Mouse (Mus musculus) frontal cortex, postnatal 10 days (tissue): ENCODE data around the gene Synj1.

Source experiments
- DNase-seq, 2 experiments: peaks; one replicate each; pipeline ENCODE4 v3.0.0; 2022; ENCODE audit warnings: low spot score in 2 of 2, mixed read lengths in 1 of 2

The Synj1 gene

DNA sequence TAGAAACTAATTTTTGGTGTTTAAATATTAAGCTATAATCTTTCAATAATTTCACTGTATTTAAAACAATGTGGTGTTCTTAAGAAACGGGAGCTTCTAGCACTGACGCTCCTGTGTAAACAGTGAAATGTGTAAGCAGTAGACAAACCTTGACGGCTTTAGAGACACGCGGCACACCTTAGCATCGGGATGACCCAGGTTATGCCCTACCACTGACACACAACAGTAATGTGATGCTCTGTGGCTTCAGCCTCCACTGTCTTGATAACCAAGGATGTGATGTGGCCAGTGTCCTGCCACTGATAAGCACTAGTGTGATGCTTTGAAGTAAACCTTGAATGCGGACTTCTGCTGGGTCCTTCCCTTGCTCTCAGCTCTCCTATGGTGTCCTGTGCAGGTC is 69.9 kb downstream of the Synj1 start:
- no peak for DNase-seq

DNA sequence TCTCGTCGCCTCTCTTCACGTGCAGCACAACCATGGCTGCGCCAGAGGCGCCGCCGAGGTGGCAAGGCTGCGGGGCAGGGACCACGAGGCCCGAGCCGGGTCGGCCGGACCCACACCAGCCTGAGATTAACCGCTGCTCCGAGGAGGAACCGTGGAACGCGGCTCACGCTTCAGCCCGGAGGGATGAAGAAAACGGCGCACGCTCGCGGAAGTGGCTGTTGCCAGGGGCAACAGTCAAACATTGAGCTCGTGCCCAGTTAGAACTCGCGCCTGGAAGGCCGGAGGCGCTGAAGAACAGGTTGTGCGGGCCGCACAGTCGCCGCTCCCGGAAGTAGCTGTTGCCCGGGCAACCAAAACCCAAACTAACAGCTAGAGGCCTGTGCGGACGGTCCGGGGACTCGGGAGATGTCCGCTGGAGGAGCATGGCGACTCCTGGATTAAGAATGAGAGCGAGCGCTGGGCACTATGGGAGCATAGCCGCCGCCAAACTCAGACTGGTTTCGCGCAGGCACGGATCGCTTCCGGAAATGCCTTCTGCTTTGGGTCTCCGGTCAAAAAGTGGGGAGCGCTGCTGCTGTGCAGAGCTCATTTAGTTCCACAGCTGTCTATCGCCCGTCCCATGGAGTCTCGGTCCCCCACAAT is 76.3 kb downstream of the Synj1 start, which contains the start of gene Cfap298:
TSS of gene Cfap298 (minus strand) at position 428 of the 642 bp plus-strand sequence.
- peak; percentile 86 to 93 for DNase-seq

DNA sequence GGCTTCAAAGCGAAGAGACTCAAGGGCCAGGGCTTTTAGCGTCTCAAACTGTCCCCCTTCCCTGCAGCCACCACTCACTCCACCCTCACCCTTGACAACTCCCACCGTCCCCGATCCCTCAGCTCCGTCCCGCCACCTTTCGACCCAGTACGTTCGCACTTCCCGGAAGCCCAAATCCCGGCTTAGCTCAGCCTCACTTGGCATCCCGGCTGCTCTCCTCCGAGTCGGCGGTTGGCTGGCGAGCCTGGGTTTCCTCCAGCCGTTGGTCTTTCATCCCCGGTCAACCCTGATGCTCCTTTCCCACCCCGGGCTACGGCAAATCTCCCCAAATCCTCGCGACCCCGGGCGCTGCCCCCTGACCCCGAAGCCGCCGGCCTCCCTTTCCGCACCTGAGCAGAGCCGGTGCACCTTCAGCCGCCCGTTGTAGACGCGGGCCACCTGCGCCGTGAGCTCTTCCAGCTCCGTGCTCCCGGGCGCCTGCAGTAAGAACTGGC is 76.9 kb downstream of the Synj1 start:
- DNase-seq: peak in 1 of 2 experiments; percentile 40

DNA sequence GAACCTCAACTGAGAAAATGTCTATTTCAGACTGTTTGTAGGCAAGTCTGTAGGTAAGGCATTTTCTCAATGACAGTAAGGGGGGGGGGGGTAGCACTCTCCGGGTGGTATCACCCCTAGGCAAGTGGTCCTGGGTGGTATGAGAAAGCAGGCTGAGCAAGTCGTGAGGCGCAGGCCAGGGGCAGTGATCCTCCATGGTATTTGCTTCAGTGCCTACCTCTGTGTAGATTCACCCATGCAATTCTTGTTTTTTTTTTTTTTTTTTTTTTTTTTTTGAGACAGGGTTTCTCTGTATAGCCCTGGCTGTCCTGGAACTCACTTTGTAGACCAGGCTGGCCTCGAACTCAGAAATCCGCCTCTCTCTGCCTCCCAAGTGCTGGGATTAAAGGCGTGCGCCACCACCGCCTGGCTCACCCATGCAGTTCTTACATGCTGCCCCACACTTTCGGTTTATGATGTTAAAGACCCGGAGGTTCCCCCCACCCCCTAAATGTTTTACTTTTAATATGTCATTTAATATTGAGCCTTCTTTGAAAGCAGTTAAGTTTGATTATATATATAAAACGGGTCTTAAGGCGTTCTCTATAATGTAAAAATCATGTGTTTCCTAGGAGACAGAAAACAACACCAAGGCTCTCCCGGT is 77.5 kb downstream of the Synj1 start:
- DNase-seq: no peak

DNA sequence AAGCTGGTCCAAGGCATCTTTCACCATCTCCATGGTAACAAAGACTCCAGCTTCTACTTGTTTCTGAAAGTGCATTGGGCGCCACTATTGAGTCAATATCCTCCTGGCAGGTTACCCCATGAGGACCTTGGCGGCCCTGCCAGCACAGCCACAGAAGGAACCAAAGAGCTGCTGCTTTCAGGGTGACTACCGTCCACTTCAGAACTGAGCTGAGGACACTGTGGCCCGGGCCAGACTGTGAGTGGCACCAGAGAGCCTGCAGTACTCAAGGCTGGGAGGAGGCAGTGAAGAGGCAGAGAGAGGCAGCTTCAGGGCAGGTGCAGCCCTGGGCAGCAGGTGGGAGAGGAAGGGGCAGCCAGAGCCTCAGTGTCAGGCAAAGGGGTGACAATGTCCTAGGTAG is 83.7 kb downstream of the Synj1 start:
- DNase-seq: no peak

DNA sequence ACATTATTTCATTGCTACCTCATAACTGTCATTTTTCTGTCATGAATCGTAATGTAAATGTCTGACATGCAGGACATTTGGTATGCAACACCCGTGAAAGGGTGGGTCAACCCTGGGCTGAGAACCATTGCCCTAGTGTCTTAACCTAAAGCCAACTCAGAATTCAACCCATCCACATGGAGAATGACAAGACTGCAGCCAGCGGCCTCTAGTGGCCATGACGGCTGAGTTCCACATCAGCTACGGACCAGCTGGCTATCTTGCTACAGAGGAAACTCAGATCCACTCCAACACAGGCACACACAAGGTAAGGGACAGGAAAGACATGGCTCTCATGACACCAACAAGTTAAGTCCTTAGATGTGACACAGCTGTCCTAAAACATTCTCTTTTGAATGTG is 85.6 kb downstream of the Synj1 start:
- peak in 1 of 2 experiments; percentile 65 for DNase-seq

DNA sequence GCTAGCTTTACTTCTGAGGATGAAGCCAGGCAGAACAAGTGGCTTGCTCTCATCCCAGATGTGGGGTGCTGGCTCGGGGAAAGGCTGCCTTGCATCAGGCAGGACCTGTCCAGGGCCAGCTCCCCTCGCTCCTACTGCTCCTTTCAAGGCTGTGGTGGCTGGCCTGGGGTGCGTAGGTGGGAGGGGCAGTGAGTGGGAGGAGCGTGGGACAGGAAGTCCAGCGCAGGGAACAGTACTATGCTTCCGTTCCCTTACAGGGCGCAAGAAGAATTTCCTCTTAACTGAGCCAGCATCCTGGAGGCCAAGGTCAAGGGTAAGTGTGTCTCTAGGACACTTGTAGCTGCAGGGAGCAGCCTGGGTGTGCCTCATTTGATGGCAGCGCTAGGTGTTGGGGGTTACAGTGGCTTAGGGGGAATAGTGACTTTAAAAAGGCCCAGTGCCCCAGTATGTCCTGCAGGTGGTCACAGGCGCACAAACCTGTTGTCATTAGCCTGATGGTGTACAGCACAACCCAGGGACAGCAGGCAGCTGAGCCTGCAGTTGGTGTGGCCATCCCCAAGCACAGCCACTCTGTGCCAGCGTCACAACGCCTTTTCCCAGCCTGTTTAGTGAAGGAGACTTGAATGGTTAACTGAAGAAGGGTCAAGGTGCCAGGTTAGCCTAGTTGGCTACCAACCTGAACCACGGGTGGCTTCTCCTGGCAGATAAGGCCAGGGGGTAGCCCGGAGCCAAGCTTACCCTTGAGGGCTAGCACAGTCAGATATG is 86.3 kb downstream of the Synj1 start:
- no peak for DNase-seq

DNA sequence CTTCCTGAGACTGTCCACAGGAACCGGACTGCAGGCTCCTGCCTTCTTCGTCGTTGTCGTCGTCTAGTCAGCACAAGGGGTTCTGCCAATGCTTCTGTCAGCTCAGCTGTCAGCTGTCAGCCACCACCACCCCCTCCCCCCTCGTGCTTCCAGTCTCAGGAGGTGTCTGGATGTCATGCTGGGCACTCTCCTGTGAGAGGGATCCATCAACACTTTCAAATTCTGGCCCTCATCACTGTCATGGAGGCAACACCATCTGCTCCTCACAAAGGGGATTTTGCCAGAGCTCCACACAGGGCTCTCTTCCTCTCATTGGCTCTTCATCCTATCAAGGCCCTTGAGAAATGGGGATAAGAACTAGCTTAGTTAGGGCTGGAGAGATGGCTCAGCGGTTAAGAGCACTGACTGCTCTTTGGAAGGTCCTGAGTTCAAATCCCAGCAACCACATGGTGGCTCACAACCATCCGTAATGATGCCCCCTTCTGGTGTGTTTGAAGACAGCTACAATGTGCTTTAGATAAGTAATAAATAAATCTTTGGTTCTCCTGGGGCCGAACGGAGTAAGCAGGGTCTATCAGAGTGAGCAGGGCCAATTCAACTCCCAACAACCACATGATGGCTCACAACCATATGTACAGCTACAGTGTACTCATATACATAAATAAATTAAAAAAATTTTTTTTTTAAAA is 89.5 kb downstream of the Synj1 start:
- no peak for DNase-seq

DNA sequence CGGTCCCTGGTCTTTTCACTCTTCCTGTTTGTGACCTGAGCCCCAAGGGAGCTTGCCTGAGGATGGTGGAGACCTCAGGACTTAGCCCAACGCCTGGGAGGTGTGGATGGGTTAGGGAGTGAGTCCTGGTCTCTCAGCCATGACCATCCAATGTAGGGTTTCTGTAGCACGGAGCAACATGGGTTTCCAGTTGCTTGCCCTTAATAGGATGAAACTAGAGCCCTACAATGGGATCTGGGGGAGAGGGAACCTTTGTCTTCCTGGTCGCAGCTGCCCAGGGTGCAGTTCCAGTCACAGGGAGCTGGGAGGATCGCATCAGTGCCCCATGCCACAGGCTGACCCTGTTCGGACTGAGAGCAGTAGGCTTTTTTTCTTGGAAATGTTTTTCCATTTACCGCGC is 94.0 kb downstream of the Synj1 start:
- no peak for DNase-seq

DNA sequence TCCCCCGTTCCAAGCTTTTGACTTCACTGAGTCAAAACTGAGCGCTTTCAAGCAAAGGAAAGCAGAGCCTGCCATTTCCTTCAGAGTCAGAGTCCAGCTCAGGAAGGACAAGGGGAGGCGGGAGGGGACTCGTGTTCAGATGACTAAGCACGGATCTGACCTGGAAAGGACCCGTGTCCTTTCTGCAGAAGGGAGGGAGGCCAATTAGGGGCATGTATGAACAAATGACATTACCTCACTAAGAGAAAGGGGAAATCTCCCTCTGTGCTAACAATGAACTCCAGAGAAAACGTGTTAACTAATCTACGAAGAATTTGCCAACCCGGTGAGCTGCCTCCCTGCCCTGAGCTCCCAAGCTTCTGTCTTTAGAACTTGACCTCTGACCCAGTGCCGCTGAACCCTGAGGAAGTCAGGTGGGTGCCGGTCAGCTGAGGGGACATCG is 95.0 kb downstream of the Synj1 start:
- no peak for DNase-seq

DNA sequence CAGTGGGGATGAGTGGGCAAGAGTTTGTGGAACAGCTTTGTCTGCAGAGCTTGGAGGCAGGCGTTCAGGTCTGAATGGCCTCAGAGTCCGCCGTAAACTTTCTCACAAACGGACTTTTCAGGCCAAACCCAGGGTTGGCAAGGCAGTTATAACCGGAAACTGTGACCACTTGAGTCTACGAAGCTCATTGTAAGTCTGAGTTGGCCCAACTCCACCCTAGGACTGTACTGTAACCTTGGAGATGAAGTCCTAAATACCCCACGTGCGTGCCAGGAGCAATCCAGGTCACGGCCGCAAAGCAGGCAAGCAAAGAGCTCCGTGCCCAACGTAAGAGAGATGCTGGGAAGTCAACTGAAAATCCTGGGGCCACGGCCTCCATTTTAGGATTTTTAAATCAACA is 99.3 kb downstream of the Synj1 start:
- no peak for DNase-seq

DNA sequence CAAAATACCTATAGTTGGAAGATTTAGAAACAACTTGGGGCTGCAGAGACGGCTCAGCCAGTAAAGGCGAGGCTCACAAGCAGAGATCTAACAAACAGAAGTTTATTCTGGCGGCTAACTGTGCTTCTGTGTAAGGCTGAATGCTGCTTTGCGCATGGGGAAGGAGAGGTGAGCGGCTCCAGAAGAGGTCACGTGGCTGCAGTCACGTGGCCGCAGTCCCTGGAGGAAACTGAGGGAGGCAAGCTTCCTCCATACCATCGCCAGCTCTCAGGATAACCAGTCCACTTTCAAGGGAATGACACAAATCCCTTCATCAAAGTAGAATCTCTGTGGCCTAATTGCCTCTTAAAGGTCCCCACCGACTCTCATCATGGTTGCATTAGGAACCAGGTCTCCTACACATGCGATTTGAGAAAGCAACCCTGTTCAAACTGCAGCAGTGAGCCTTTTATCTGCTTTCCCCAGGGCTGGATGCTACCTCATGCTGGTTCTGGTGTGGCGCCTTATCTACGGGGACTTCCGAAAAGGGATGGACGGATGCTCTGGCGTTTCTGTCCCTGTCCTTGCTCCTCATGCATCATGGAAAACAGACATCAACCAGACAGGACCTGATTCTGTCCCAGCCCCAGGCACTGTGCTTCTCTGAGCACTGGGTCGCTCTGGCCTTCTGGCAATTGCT is 100.1 kb downstream of the Synj1 start:
- no peak for DNase-seq

DNA sequence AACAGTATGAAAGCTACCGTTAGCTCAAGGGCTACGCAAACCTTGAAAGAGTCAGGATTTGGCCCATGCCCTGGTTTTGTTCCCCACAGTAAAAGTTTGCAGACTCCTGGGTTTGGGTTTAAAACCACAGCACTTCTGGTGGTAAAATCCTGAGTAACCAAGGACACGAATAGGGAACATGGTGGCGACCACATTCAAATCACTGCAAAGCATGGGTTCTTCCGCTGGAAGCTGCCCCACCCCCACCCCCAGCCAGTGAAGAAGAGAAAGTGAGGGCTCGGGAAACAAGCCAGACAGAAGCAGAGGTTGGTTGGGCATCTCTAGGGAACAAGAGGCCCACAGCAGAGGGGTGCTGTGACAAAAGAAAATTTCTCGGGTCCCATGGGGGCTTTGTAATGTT is 103.9 kb downstream of the Synj1 start:
- no peak for DNase-seq

DNA sequence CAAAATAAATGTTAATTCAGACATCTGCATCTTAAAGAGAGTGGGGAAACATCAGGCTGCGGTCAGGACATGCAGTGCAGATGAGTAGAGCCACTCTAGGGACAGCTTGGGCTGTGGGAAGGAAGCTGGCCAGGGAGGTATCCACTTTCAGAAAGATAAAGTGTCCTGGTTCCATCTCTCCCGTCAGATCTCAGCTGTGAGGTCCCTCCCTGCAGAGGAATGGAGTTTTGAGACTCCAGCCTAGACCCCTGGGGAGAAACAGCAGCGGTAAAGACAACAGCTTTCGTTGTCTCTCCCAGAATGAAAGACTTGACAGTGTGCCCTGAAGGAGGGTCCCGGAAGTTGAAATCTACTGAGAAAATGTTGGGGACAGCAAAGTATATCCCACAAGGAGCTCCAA is 107.8 kb downstream of the Synj1 start:
- no peak for DNase-seq

DNA sequence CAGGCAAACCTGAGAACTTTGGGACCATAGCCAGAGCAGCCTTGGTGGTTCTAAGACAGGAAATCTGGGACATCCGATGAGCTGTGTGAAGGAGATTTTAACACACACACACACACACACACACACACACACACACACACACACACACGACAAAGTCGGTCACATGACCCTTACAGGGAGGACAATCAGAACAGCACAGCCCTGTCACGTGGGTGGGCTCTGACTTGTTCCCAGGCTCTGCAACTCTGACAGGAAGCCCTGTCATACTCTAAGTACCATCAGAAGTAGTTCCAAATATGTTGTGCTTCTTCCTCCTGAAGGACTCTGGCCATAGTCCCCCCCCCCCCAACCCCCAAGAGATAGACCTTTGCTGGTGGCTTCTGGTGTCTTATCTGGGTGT is 109.7 kb downstream of the Synj1 start:
- no peak for DNase-seq

DNA sequence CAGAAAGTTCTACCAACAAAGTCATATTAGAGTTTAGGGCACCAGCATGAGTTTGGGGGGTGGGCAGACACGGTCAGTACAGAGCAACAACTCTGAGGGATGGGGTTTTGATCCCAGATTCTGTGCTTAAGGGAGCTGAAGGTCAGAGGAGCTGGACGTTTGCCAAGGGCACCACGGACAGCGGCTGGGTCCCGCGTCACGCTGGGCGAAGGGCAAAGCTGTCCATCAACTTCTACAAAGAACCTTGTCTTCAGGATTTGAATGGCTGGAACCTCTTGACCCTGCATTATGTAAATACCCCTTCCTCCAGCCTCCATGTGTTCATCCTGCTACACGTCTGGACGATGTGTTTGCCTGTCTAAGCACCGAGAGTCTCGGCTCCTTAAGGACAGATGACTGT is 111.6 kb downstream of the Synj1 start:
- DNase-seq: no peak

DNA sequence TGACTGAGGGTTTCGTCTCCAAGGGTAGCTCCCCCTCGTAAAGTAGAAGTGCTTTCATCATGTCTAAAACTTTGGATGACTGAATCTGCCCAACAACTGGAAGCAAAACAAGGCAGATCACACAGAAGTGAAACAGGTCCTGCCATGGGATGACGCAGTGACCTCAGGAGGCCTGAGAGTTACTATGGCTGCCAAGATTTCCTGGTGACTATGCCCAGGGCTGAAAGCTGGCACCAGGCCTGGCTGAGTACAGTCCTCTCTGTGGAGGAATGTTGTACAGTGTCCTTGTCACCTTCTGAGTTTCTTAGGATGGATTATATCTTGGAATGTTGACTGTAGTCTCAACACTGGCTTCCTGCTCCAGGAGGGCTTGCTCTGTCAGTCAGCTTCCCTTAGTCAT is 113.5 kb downstream of the Synj1 start:
- no peak for DNase-seq

DNA sequence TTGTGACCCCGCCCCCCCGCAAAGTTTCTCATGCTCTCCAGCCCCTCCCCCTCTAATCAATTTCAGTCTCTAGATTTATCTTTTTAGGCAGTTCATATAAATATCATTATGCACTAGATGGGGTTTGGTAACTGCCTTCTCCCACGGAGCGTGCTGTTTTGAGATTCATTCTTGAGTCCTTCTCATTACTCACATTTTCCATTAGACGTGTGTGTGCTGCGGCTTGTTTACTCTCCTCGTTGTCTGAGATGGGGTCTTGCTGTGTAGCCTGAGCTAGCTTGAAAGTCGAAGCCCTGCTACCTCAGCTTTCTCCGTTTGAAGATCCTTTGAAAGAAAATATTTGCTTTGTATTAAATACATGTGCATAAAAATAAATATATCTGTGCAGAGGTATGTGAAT is 117.3 kb downstream of the Synj1 start:
- no peak for DNase-seq

DNA sequence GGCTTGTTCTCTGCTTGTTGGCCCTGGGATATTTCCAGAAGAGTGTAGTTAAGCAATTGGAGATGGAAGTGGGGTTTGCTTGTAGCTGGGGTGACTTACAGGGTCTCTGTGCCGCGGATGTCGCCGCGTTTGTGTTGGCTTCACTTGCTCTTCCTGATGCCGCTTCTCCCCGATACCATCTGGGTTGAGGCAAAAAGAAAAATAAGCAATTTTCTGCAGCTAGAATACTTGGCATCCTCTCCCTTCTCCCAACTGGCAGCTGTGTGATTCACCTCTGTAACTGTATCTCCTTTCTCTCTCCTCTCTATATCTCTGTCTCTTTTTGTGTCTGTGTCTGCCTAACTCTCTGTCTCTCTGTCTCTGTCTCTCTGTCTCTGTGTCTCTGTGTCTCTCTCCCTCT is 118.1 kb downstream of the Synj1 start:
- no peak for DNase-seq

DNA sequence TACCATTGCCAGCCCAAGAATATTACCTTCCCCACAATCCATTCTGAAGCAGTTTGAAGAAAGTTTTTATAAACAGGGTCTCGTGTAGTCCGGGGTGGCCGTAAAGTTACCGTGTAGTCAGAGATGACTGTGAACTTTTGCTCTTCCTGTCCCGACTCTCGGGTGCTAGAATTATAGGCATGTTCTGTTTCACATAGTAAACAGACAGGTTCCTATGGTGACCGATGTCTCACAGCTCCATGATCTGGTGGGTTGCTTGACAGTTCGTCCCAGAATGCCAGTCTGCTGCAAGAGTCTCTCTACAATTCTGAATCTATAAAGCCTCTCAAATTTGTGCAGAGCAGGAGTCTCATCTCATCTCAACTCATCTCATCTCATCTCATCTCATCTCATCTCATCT is 119.0 kb downstream of the Synj1 start:
- DNase-seq: no peak

DNA sequence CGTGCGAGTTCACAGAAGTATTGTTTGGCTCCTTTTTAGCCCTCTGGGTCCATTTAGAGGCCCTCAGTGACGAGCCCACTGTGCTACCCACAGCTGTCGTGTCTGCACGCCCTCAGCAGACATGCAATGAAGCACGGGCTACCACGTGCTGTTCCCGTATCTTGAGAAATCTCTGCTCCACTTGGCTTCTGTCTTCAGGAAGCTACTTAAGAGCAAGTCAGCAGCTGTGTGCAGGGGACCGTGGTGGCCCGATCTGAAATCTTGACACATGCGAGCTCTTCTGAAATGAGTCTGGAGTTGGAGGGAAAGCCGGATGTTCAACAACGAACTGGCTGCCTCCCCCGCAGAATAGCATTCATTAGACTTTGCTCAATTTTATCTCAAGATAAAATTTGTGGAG is 119.5 kb downstream of the Synj1 start:
- no peak for DNase-seq

DNA sequence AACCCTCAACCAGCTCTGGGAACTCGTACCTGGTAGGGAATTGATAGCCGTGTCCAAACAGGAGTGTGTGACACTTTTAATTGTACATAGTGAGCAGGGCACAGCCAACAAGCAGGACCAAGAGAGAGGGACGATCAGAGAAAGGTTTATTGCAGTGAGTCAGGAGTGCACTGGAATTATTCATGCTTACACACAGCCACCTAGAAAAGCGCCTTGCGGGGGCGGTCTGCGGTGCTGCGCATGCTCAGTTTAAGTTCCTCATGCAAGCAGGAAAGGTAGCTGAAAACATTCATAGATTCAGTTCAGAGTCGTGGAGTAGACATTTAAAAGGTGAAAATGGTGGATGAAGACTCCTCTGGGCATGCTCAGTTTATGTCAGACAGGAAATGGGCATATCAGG is 120.4 kb downstream of the Synj1 start:
- DNase-seq: no peak
